Mouse (Mus musculus) gonadal fat pad, adult 2 months (tissue): ENCODE results near the gene Peli1. TPM values are rescaled to one million over a fixed set of nuclear protein-coding genes. Genes with fewer than 3 reads are reported as not detected.

ENCODE experiments used
- DNase-seq: peaks from one replicate; pipeline ENCODE4 v3.0.0-alpha.2; 2012; ENCODE audit warnings: low read depth
- polyA plus RNA-seq: library from polyadenylated mRNA; depleted of rRNA; stranded (reverse); fragments of >200 nt; gene quantifications from 2 replicates; pipeline ENCODE4 v1.2.3, GENCODE M21; 2012; rRNA removed

The Peli1 gene
- polyA plus RNA-seq: 16.3 and 20.5 TPM in 2 replicates

DNA sequence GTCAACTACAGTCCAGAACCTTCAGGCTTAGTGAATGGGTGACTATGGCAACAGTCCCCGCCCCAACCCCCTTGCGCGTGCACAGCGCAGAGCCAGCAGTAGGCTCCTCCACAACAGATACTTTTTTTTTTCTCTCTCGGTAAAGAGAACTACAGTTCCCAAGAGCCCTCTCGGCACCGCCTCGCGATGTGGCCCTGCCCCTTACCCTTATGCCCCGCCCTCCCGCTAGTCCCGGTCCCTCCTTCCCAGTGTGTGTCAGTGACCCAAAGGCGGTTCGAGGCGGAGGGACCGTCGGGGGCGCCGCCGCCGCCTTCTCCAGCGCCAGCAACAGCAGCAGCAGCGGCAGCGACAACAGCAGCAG lies at the start of gene Peli1:
Gene Peli1, plus strand, starts transcription at position 225 of the 361 bp plus-strand sequence.
- DNase-seq: peak; percentile 65

DNA sequence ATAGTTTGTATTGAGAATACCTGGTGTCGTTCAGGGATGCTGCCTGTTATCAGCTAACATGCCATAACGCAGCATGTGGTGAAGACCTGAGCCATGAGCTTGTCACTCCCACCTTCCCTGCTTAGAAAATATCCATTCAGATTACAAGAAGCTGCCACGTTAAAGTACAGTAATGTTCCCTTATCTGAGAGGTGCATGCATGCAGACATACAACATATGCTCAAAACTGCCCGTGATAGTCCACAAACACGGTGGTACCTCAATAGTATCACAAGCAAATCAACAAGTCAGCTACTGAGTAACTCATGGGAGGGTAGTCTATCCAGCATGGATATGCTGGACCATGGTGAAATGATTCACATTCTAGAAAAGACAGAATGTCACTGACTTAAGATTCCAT lies 48.5 kb upstream of the Peli1 start:
- no peak for DNase-seq

DNA sequence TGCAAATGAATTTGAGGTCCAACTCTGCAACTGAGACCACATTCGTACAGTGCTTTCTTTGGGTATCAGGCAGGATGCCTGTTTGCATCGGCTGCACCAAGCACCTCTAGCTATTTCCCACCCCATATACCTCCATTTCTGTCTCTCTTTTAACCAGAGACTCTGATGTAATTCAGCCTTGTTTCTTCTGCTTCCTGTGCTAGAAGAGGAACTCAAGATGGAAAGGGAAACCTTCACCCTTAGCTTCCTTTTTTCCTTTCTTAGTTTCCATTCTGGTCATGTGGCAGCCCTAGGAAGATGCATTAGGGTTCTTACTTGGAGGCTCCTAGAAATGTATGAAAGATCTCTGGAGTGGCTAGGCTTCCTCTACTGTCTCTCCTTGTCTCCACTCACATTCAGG lies 44.9 kb upstream of the Peli1 start:
- DNase-seq: no peak

DNA sequence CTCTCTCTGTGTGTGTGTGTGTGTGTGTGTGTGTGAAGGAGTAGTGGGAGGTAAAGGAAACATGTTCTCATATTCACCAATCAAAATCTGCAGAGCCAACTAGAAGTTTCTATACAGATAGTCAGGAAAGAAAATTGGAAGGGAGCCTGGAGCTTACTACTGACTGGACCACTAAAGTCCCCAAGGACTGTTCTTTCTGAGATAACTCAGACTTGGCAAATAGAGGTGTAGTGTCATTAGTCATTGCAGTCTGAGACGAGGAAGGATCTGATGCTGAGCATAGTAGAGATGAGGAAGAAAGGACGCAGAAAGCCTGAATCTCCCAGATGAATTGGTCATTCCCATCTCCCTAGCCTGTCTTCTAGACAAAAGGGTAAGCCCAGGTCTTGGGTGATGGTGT lies 43.2 kb upstream of the Peli1 start:
- no peak for DNase-seq

DNA sequence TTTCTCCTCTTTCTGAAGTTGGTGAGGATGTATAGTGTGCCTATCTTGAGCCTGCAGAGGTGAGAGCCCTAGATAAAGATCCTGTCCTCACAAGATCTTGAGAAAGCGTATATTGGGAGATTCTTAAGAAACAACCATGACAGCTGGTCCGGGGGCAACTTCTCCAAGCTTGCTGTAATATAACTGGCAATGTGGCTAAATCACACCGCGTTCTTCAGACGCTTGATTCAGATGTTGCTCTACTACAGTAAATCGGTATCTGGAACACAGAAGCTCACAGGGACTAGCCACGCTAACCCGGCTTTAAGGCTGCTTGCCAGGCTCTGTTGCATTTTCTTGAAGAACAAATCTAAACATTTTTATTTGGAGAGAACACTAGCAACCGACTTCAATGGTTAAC lies 39.4 kb upstream of the Peli1 start:
- no peak for DNase-seq

DNA sequence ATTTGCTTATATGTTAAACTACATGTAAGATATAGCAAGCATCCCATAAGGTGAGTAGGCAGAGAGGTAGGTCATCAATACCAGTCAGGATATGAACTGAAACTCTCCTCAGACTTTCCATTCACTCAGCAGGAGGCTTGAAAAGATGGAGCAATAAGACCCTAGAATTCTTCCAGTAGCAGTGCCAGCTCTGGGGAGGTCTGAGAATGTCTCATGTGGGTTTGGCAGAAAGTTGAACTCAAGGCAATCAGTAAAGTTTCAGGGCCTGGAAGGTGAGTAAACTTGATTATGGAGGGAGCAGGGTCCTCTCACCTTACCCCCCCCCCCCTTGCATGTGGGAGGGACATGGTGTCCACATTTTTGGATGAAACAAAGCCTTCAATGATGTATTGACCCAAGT lies 36.5 kb upstream of the Peli1 start:
- DNase-seq: no peak

DNA sequence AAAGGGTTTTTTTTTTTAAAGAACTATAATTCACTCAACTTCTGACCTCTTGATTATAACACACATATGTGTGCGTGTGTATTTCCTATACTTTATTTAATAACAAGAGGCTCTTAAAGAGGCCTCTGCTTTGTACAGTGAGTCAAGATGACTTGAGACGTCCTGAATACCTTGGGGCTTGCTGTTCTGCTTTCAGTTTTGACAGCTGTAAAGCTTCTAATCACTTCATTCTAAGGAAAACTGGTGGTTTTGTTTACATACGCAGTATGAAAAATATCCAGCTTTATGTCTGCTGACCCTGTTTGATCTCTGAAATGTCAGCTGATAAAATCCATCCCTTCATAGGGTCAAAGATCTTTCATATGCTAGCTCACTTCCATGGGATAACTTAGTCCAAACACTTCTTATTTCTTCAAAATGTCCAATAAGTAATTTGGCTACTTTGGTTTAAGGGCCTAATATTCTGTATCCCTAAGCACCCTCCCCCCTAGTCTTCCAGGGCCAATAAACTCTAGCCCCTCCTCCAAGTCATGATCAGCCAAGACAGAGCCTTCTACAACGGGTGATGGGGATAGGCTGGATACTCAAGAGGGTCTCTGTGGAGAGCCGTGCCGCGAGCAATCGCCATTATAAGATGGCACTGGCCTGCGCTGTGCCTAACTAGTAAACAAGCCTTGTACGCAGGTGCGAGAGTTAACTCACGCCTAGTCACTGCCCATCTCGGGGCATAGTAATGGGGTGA lies 34.8 kb upstream of the Peli1 start:
- no peak for DNase-seq

DNA sequence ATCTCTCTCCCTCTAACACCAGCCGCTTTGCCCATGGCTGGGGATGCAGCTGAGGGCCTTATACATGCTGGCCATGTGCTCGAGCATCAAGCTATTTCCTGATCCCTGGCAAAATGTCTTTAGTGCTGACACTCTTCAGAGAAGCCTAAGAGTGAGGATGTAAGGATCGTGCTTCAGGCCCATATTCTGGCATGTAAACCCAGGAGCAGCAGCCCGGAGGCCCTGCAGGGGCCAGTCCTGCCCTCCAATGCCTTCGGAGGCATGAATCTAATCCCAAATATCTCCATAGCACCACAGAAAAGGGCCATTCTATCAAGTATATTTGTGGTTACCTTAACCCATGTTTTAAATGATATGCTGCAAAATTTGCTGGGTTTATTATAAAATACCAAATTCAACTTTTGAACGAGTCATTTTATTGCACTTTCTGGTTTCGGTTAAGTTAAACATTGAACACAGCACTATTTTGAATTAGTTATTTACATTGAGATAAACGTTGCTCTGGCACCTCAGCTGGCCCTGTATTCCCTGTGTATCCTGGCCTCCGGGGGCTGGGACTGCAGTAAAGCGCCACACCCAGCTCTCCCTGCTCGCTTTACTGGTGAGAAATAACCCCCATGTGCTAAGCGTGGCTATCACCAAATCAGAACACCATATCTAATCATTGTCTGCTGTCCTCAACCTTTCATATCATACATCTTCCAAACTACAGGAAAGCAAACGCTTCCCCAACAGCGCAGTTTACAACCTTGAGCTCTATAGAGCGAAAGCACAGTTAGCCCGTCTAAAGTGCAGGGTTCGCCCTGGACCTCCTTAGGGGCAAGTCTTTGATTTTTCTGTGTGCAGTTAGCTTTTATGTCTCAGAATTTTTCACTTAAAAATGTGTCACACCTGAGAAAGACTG lies 33.3 kb upstream of the Peli1 start:
- DNase-seq: no peak

DNA sequence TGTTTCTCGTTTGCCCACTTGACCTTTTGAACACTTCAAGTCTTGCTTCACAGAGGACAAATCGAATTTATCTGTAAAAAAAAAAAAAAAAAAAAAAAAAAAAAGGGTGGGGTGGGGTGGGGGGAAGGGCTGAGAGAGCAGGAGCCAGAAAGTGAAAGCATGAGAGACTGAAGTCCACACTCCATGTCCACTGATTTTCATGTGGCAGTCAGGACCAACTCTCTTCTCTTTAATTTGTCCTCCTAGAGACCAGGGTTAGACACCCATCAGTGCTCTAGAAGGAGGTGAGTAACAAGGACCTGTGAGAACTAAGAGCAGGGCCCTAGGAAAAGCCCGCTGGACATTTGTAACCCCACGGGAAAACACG lies 32.7 kb upstream of the Peli1 start:
- no peak for DNase-seq

DNA sequence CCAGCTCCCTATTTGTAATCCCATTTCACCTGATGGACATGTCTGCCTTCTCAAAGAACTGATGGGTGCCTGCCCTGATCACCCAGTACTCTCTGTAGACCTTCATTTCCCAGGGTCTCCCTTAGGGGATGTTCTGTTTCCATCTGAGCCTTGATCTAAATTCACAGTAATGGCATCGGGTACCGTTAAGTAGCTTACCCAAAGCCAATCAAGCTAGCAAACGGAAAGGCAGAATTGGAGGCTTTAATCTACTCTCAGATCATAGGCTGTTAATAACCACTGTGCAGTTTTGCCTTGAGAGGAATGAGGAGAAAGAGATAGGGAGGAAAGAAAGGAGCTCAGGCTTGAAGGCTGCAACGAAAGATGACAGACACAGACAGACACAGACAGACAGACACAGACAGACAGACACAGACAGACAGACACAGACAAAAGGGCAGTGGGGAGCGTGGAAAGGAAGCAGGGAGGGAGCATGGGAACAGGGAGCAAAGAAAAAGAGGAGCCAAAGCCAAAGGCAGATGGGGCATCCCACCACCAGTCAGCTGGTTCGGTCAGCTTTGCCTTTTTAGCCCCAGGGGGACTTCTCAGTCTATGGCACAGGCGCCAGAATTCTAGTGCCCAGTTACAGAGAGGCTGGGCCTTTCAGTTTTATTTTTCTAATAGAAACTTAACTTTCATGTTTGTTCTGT lies 30.6 kb upstream of the Peli1 start:
- no peak for DNase-seq

DNA sequence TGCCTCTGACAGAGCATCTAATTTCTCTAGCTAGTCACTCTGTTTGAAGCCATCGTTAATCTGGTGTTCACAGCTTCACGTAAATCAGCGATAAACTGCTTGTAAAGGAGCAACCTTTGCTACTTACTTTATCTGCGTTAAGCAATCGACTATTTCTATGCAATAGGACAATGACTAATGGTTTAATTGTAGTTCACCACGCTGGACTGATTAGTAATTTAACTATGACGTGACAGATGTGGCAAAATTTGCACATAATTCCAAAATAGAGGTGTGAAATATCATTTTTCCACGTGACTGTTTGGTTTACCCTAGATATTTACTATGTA lies 30.1 kb upstream of the Peli1 start:
- no peak for DNase-seq

DNA sequence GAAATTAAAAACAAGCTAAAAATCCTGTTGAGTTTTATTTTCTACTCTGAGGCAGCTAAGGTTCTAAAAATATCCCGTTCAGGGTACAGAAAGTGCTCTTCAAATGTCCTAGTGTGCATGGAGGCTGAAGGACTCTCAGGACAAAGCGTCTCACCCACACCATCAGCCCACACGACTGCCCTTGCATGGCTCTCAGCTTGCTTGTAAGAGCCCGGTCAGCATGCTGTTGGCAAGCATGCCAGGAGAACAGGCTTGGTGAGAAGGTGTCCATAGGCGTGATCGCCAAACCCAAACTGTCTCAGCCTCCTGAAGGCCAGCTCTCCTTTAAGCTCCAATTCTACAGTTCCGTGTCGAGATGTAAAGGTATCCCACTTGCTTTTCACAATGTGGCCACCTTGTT lies 29.7 kb upstream of the Peli1 start:
- no peak for DNase-seq

DNA sequence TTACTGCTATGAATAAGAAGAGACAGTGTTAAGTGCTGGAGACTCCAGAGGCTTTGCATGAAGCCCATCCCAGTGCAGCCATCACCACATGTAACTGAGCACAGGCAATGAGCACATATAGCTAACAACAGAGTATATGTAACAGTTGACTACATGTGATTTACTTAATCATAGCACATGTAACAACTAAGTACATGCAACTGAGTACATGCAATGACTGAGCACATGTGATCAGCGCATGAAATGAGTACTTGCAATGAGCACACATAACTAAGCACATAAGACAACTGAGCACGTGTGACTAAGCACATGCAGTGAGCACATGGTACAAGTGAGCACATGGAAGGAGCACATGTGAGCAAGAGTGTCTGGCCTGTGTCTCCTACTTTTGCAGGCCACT lies 29.0 kb upstream of the Peli1 start:
- DNase-seq: no peak

DNA sequence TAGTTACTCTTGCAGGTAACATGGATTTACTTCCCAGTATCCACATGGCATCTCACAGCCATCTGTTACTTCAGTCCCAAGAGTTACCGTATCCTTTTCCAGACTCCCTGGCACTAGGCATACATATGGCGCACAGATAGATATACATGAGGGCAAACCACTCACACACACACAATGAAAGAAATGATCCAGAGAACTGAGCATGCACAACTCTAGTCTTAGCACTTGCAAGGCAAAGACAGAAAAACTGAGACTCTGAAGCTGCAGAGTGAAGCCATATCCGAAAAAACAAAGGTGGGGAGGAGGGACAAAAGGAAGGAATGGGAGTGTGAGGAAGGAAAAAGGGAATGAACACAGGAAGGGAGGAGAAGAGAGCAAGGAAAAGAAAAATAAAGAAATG lies 27.8 kb upstream of the Peli1 start:
- DNase-seq: no peak

DNA sequence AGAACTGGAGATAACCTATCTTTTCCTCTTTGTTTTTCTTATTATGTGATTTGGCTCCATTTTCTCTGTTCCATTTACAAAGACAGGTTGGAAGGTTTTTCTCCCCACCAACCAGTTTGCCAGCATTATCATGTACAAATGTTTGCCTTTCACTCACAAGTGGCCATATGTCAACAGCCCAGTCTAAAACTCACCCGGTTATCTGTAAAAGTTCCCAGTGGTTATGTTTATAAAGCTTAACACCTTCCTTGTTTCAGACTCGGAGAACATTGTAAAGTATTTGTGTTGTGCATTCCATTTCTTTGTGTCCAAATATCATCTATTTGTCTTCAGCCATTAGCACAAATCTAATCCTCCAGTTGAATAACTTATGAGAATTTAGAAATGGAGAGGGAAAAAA lies 11.7 kb upstream of the Peli1 start:
- no peak for DNase-seq

DNA sequence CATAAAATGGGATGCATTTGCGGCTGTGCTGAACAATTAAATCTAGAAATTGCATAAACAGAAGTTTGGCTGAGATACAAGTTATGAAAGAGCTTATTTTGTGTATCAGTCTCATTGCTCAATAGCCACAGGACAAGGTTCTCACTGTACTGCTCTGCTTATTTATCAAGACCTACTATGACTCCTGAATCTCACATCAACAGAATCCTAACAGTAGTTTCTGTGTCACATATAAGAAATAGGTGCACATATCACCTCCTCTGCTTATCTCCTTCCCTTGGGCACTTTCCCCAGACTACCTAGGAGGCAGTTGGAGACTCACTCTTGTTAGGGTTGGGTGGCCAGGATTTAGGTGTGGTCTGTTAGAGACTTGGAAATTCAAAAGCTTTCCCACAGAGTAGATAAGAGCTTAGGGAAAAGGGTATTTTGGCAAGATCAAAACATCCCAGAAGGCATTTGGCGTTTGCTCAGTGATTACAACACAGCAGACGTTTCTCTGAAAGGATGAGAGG lies 11.2 kb upstream of the Peli1 start:
- peak; percentile 75 for DNase-seq

DNA sequence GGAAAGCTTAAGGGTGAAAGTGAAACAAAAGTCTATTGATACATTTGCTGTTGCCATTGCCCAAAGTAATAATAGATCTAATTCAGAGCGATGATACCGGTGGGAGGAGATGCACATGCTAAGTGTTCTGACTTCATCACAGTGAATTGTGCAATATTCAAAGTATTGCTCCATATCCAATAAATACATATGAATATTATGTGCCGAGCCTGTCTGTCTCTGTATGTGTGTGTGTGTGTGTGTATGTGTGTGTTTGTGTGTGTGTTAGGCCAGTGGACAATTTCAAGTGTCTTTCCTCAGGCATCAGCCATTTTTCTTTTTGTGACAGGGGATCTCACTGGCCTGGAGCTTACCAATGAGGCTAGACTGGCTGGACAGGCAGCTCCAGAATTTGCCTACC lies 9.9 kb upstream of the Peli1 start:
- peak; percentile 64 for DNase-seq

DNA sequence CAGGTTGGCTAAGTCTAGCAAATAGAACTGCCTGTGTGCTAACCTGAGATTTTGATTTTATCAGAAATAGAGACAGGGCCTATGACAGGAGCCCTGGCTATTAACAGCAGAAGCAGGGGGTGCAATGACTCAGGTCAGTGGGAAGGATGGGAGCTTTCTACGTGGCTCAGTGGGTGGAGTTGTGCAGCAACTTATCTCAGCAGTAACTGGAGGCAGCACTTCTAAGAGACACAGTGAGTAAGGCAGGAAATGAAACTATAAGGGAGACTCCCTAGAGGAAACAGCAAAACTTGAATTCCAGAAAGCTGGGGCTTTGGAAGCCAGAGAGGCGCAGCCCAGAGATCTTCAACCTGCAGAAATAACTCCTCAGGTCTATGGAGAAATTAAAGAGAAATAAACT lies 8.4 kb upstream of the Peli1 start:
- no peak for DNase-seq

DNA sequence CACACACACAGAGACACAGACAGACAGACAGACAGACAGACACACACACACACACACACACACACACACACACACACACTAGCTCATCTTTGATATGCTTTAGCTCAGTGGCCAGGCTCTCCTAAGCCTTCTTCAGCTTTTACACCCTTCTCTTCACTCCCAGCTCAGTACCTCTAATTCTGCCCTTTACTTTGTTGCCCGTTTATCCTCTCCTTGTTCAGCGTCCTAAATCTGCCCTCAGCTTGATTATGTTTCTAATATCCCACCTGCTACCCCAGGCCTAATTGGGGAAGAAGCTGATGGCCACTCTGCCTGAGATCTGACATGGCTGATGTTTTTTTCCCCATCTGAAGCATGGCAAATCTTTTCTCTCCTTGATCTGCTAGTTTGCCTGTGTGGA lies 2.7 kb upstream of the Peli1 start:
- no peak for DNase-seq

DNA sequence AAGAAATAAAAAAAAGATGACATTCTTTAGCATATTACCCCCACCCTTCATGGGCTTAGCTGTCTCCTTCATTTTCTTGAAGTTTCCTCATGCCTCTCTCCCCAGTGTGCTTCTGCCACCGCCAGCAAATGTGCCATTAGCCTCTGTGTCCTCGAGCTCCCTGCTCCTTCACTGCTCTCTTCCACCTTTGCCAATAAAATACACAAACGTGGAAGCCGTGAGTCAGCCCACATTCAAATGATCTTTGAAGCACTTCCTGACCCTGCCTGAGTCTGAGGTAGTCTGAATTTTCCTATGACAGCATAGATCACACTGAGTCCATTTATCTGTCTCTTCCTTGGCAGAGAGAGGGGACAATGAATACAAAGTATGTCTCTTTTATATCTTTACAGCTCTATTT lies 1.5 kb upstream of the Peli1 start:
- DNase-seq: no peak

DNA sequence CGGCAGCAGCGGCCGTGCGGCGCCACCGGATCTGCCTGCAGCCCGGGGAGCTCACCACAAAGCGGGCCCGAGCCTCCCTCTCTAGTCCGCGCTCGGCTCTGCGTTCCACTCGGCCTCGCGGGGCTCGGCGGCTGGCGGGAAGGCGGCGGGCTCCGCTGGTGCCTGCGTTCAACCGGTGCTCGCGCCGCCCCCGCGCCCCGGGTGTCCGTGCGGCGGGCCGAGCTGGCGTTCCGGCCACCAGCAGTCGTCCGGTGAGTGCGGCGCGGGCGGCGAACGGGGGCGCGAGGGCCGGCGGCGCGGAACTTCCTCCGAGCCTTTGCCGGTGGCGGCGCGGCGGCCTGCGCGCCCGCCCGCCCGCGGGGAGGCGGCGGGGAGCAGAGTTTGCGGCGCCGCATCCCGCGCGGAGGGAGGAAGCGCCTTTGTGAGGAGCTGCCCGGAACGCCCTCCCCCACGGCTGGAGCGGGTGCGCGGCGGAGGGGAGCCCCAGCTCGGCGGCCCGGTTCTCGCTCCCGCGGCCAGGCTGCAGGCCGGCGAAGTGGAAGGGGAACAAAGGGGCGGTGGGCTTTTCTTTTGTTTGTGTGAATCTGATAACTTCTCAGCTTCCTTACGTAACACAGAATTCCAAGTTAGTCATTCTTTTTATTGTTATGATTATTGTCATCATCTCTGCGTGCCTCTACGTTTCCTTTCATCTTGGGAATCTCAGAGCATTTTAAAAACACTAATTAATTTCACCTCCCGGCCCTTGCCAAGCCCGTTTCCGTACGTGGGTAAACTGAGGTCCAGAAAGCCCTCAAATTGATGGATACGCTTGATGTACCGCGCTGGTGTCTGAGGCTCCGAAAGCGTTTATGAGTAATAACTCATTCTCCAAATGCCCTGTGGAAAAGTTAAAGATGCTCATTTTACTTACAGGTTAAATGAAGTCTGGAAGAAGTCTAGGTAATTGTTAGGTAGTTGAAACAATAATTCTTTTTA lies 626 bp downstream of the Peli1 start:
- no peak for DNase-seq

DNA sequence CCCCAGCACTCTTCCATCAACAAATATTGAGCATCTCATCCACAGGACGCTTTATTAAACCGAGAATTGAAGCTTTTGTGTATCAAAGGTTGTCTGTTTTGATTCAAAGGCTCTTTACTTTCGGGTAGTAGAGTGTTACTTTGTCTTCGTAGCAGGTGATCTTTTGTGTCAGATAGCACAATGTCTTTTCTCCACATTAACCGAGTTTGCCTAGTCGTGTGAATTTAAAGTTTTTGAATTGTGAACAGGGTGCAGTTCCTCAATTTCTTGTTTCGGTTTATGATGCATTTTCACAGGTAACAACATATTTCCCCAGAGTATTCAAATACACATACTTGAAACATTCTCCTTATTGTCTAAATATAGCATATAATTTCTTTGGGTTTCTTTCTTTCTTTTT lies 1.5 kb downstream of the Peli1 start:
- DNase-seq: no peak
